Mouse (Mus musculus) megakaryocyte, embryonic 14.5 days (primary cell): ENCODE data around the gene Tmem80.

Experiments
- FLI1 ChIP-seq: IDR thresholded peaks from 2 replicates; pipeline ENCODE4 v1.6.1; 2012; ENCODE audit warnings: low read length, inconsistent platforms, mixed read lengths
- GATA1 ChIP-seq: IDR thresholded peaks from 3 replicates; pipeline ENCODE4 v1.6.1; 2012; ENCODE audit warnings: mixed read lengths, low read length, inconsistent platforms, borderline replicate concordance

GRCm38 (mm10) chr7:141356971-141357370 lies 29.4 kb downstream of the Tmem80 start:
- TF ChIP-seq GATA1 (no peak), FLI1 (no peak)
